Mouse (Mus musculus) lung, postnatal 0 days (tissue): Measurements from ENCODE around the gene Mib2. TPM values are rescaled to one million over a fixed set of nuclear protein-coding genes. Genes with fewer than 3 reads are reported as not detected.
"Not testable (repeated sequence)": the region's sequence is repeated elsewhere in the genome, so short reads cannot be mapped to it uniquely, and the experiment has no call there.

Experiments
- ATAC-seq: fragments of 200-750 bp; cut with Nextera tagmentation; 2 replicates; pipeline ENCODE4 v1.8.0; 2017; ENCODE audit warnings: moderate library complexity
- DNase-seq: peaks from one replicate; pipeline ENCODE4 v3.0.0-alpha.2; 2016; ENCODE audit warnings: low spot score
- H3K27ac ChIP-seq: fragments of 300-500 bp; sonication (generic); 2 replicates; pipeline ENCODE4 v1.5.1; 2014; ENCODE audit warnings: antibody characterized with exemption, mild to moderate bottlenecking, low read length, mixed read lengths
- H3K27me3 ChIP-seq: fragments of 300-500 bp; sonication (generic); replicated peaks from 2 replicates; pipeline ENCODE4 v1.6.1; 2014; ENCODE audit warnings: low read length, mixed read lengths; ENCODE audit not compliant: insufficient read depth
- H3K36me3 ChIP-seq: fragments of 300-500 bp; sonication (generic); 2 replicates; pipeline ENCODE4 v1.6.1; 2014; ENCODE audit warnings: low read length, mixed read lengths; ENCODE audit not compliant: insufficient read depth
- H3K4me1 ChIP-seq: fragments of 300-500 bp; sonication (generic); 2 replicates; pipeline ENCODE4 v1.6.1; 2014; ENCODE audit warnings: antibody characterized with exemption, low read depth, low read length, mixed read lengths; ENCODE audit not compliant: insufficient read depth
- H3K4me2 ChIP-seq: fragments of 300-500 bp; sonication (generic); replicated peaks from 2 replicates; pipeline ENCODE4 v1.6.1; 2014; ENCODE audit warnings: low read depth, mild to moderate bottlenecking, low read length, moderate library complexity, mixed read lengths
- H3K4me3 ChIP-seq: fragments of 300-500 bp; sonication (generic); 2 replicates; pipeline ENCODE4 v1.5.1; 2014; ENCODE audit warnings: low read depth, low read length
- H3K9ac ChIP-seq: fragments of 300-500 bp; sonication (generic); replicated peaks from 2 replicates; pipeline ENCODE4 v1.6.1; 2014; ENCODE audit warnings: low read depth, mild to moderate bottlenecking
- H3K9me3 ChIP-seq: fragments of 300-500 bp; sonication (generic); 2 replicates; pipeline ENCODE4 v1.6.1; 2016; ENCODE audit warnings: low read length, mixed read lengths
- CTCF ChIP-seq: IDR thresholded peaks from 2 replicates; pipeline ENCODE4 v1.5.1; 2016; ENCODE audit warnings: antibody characterized with exemption, mild to moderate bottlenecking
- EP300 ChIP-seq: IDR thresholded peaks from 2 replicates; pipeline ENCODE4 v1.6.1; 2016; ENCODE audit warnings: antibody characterized with exemption, mild to moderate bottlenecking, control low read depth
- WGBS: fragments of 180-500 bp; shearing (Covaris S2); extraction: QIAGEN DNeasy Blood & Tissue Kit; methylation state at CpG from one replicate; pipeline ENCODE4 v1.1.7; 2014; 5-methylcytosine and 5-hydroxymethylcytosine counted together
- polyA plus RNA-seq: library from polyadenylated mRNA; unstranded; fragments of >200 nt; fragmentation: Nextera tagmentation; extraction: Ambion mirVana; gene quantifications from 2 replicates; pipeline ENCODE4 v1.2.1, GENCODE M21; 2015

Mib2 gene
- polyA plus RNA-seq, 1 experiment from 2014 or later: 16.3 TPM

DNA sequence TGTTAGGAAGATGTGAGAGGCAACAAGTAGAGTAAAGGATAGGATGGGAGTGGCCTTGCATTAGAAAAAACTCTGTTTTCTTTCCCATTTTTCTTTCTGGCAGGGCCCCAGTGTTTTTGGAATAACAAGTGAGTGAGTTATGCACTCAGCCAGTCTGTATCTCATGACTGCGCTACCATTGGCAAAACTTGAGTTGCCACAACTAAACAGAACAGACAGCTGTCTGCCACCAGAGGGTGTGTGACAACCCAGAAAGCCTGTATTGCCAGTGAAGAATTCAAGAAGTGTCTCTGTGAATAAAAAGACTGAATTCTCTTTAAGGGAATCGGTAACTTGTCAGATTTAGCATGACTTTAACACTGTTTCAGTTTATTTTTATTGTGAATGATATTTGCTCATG is 7.0 kb upstream of the Mib2 start:
- Histone ChIP-seq H3K4me1 (no peaks in the 10 kb centered on the region), H3K4me3 (no peak overlapping the region), H3K27me3 (no peaks in the 10 kb centered on the region), H3K4me2 (no peak overlapping the region), H3K36me3 (no peaks in the 10 kb centered on the region), H3K9ac (no peak overlapping the region), H3K9me3 (no peaks in the 10 kb centered on the region), H3K27ac (no peak overlapping the region)
- 69% methylated on average over 2 of the region's 2 CpGs for WGBS
- ATAC-seq (no peak), DNase-seq (peak; percentile 50)
- TF ChIP-seq EP300 (no peak), CTCF (peak; percentile 64)

DNA sequence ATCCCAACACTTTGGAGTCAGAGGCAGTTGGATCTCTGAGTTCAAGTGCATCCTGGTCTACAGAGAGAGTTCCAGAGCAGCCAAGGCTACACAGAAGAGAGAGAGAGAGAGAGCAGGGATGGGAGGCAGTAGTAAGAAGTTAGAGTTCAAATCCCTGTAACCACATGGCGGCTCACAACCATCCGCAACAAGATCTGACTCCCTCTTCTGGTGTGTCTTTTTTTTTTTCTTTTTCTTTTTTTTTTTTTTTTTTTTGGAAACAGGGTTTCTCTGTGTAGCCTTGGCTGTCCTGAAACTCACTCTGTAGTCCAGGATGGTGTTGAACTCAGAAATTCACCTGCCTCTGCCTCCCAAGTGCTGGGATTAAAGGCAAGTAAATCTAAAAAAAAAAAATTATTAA is 3.1 kb upstream of the Mib2 start:
- DNase-seq: no peak
- no peaks in the 10 kb centered on the region for H3K36me3 ChIP-seq
- no peak overlapping the region for H3K4me3 ChIP-seq
- no peak overlapping the region for H3K9ac ChIP-seq
- H3K4me1 ChIP-seq: peaks cover 9% of the 10 kb centered on the region; the same call in 1 of the 2 replicates
- WGBS: 50% methylated on average over 2 of the region's 2 CpGs
- H3K27ac ChIP-seq: no peak overlapping the region
- TF ChIP-seq CTCF: no peak
- no peak for TF ChIP-seq EP300
- no peak for ATAC-seq
- no peak overlapping the region for H3K4me2 ChIP-seq
- H3K9me3 ChIP-seq: no peaks in the 10 kb centered on the region
- no peaks in the 10 kb centered on the region for H3K27me3 ChIP-seq

DNA sequence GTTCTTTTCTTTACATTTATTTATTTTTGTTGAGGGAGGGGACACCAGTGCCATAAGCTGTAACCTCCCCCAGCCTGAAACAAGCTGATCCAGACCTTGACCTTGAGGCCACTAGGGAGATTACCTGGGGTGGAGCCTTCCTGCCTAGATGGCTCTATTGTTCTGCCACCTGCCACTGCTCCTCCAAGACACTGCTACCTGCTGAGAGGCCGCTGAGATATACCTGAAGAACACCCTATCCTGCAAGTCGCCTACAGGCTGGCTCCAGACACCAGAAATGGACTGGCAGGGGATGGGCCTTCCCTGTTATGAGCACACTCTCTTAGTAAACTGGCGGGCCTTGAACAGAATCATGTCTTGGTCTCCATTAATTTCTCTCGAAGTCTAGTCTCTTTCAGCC is 1.2 kb upstream of the Mib2 start:
- WGBS: 73% methylated on average over 4 of the region's 4 CpGs
- H3K27ac ChIP-seq, DNase-seq, H3K9me3 ChIP-seq, H3K4me2 ChIP-seq, H3K9ac ChIP-seq, H3K4me3 ChIP-seq, H3K36me3 ChIP-seq, H3K27me3 ChIP-seq, H3K4me1 ChIP-seq, ATAC-seq: not testable (repeated sequence)

DNA sequence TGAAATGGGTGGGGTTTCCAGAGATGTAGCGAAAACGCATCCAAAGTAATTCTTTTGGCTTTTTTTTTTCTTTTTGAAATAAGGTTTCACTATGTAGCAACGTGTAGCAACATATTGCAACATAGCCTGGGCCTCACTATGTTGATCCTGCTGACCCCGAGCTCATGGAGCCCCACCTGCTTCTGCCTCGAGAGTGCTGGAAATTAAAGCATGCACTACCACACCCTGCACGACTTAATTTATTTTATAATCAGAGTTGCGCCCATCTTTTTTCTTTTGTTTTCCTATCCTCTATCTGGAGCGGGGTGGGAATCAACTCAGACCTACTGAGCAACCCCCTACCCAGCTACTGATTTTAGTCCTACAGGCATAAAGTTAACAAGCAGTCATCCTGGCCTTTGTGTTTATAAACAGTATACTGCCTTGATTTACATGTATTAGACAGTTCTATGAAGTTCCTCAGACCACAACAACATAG is 639 bp upstream of the Mib2 start:
- WGBS: 2% methylated on average over 8 of the region's 8 CpGs
- no peak overlapping the region for H3K27ac ChIP-seq
- H3K4me2 ChIP-seq: peak overlapping the region; percentile 87
- no peaks in the 10 kb centered on the region for H3K27me3 ChIP-seq
- peaks cover 9% of the 10 kb centered on the region; the same call in 1 of the 2 replicates for H3K4me1 ChIP-seq
- H3K9me3 ChIP-seq: no peaks in the 10 kb centered on the region
- no peak for TF ChIP-seq CTCF
- 0 out of 2 replicates have a peak, but pooled peaks have one; percentile 19 for TF ChIP-seq EP300
- ATAC-seq: no peak
- H3K4me3 ChIP-seq: peak overlapping the region; percentile 95
- DNase-seq: no peak
- H3K9ac ChIP-seq: no peak overlapping the region
- no peaks in the 10 kb centered on the region for H3K36me3 ChIP-seq

DNA sequence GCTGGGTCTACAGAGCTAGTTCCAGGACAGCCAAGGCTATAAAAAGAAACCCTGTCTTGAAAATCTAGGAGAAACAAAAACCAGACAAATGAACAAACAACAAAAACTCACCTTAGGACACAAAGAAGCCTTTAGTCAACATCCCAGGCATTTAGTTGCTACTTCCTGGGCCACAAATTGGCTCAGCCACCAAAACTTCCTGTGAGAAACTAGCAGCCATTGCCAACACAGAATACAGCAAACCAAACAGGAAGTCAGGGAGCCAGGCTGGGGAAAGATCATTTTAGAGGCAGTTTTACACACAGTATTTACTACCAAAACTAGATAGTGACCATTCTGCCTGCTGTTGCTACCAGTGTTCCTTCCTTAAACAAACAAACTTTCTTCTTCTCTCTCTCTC is 2.1 kb downstream of the Mib2 start:
- H3K9ac ChIP-seq: no peak overlapping the region

DNA sequence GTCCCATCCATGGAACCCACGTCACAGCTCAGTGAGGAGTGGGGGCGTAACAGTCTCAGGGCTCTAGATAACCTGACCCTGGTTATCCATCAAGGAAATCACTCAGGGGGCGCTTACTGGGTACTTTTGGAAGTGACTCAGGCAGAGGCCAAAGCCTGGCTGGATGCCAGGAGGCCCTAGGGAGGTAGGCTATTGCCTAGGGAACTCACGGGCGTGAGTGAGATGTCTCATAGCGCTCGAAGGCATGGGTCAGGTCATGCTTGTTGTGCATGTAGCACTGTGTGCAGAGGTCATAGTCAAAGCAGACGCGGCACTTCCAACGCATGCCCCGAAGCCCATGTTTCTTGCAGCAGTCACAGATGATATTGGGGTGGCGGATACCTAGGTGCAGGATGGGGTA is 8.4 kb downstream of the Mib2 start:
- WGBS: 56% methylated on average over 12 of the region's 12 CpGs
- Histone ChIP-seq H3K36me3 (no peaks in the 10 kb centered on the region), H3K27ac (no peak overlapping the region), H3K9ac (no peak overlapping the region), H3K4me1 (no peaks in the 10 kb centered on the region), H3K9me3 (no peaks in the 10 kb centered on the region), H3K4me3 (no peak overlapping the region), H3K4me2 (no peak overlapping the region), H3K27me3 (no peaks in the 10 kb centered on the region)
- TF ChIP-seq CTCF (no peak), EP300 (no peak)
- ATAC-seq (0 out of 2 replicates have a peak, but pooled peaks have one; percentile 33), DNase-seq (no peak)

More for the DNA sequence above, 2.1 kb downstream of the Mib2 start:
- ATAC-seq (no peak), DNase-seq (peak; percentile 33)
- Histone ChIP-seq H3K4me2 (no peak overlapping the region), H3K27me3 (no peaks in the 10 kb centered on the region), H3K36me3 (no peaks in the 10 kb centered on the region), H3K9me3 (no peaks in the 10 kb centered on the region), H3K4me1 (peaks cover 9% of the 10 kb centered on the region; the same call in 1 of the 2 replicates), H3K27ac (0 out of 2 replicates have a peak overlapping the region, but pooled peaks have one; percentile 14), H3K4me3 (no peak overlapping the region)
- no peak for TF ChIP-seq CTCF

DNA sequence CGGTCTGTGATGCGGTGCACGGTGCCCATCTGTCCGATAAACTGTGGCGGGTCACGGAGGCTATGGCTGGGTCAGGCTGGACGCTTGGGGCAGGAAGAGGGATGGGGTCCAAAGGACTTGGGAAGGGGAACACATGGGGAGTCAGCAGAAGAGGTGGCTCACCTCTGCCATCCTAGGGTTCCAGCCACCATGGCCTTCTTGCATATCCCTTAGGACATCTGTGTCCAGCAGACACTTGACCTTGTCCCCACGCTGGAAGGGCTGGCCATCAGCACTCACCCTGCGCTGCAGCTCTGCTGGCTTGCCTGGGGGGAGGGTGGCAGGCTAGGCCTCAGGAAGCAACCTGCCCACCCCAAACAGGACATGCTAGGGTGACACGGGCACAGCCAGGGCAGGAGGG is 10.0 kb downstream of the Mib2 start:
- H3K9me3 ChIP-seq: no peaks in the 10 kb centered on the region
- WGBS: 92% methylated on average over 10 of the region's 10 CpGs
- ATAC-seq: no peak
- H3K36me3 ChIP-seq: no peaks in the 10 kb centered on the region
- no peak overlapping the region for H3K4me2 ChIP-seq
- H3K4me1 ChIP-seq: peaks cover 8% of the 10 kb centered on the region
- no peak overlapping the region for H3K4me3 ChIP-seq
- TF ChIP-seq CTCF: no peak
- no peak for DNase-seq
- no peak overlapping the region for H3K27ac ChIP-seq
- H3K9ac ChIP-seq: no peak overlapping the region
- H3K27me3 ChIP-seq: 0 out of 2 replicates have a peak, but pooled peaks cover under 1% of the 10 kb centered on the region
